Mouse (Mus musculus) liver (tissue): Measurements from ENCODE around the gene Bahcc1.

Source experiments
- DNase-seq: peaks from one replicate; pipeline ENCODE4 v3.0.0-alpha.2; 2020; ENCODE audit warnings: mixed read lengths

Gene Bahcc1

GRCm38 (mm10) chr11:120243531-120243820 is 10.7 kb downstream of the Bahcc1 start:
- DNase-seq = no peak

DNA sequence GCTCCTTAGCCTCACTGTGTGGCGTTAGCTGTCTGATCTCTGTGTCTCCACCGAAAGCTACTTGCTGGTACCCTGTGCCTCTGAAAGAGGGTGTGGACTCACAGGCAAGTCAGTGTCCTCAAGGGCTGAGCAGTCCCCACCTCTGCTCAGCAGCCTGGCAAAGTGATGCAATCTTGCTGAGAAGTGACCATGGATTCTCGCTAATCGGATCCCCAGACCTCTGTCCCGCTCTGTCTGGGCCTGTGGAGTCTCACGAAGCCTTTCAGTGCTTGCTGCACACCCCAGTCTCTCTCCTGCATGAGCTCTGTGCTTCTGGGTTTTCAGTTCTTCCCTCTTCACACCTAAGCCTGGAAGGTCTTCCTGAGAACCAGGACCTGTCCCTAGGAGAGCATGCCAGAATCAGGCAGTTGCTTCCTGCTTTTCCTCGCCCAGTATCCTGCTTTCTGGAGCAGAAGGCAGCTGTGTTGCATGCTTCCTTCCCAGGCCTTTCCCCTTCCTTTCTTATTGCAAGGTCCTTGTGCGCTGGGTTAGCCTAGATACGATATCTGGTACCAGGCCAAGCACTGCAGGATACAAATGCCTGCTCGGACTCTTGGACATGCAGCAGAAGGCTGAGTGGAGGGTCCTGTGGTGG is 15.5 kb downstream of the Bahcc1 start:
- no peak for DNase-seq

GRCm38 (mm10) chr11:120248899-120249298 is 16.2 kb downstream of the Bahcc1 start:
- DNase-seq = no peak

DNA sequence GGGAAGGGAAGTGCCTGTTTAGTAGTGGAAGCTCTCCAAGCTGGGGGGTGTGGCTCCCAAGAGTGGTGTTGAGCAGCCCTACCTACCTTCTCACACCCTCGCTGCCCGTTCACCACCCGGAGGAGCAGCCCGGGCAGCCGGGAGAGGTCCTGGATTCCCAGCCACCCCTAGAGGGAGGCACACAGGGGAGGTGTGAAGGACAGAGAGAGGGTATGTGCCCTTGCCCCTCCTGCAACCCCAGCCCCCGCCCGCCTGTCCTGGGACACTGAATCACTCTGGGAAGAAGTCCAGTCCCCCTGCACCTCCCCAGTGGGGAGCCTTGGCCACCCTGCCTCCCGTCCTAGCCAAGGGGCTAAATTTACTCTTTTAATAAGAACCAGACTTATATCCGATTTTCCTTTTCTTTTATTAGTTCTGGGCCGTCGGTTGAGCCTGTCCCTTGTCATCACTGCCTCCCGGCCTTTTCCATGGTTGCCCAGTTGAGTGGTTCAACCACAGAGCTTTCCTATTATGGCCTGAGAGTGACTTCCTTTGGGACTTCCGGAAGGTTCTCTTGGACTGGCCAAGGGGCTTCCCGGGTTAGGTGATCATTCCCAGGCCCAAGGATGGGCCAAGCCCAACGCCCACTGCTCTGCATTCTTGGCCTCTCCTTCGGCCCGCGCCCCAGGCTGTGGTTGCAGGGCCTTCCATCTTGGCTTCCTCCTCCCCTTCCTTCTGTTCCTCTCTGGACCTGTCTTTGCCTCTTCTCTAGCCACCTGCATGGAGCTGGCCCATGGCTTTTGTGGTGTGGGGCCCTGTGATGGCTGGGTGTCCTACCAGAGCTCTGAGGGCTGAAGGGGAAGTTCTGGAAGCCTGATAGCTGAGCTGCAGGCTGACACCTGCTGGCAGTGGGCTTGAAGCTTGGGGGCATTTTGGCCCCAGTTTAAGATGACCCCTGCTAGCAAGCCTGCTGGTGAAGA is 18.5 kb downstream of the Bahcc1 start:
- no peak for DNase-seq

GRCm38 (mm10) chr11:120251950-120252308 is 19.2 kb downstream of the Bahcc1 start:
- DNase-seq = no peak

DNA sequence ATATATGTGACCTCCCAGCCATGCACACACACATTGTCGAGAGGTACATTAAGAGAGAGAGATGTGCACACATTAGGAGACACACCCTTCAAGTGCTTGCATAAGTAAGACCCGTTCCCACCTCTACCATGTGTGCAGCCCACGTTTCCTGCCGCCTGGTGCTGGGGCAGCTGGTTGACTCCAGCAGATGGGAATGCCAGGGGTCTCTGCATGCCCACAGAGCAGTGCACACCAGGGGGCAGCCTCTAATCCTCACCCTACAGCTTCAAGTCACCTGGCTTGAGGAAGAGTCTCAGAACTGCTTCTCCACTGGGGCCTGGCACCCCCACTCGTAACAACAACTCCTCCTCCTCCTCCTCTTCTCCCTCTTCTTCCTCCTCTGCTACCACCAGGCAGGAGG is 19.7 kb downstream of the Bahcc1 start:
- DNase-seq = no peak

DNA sequence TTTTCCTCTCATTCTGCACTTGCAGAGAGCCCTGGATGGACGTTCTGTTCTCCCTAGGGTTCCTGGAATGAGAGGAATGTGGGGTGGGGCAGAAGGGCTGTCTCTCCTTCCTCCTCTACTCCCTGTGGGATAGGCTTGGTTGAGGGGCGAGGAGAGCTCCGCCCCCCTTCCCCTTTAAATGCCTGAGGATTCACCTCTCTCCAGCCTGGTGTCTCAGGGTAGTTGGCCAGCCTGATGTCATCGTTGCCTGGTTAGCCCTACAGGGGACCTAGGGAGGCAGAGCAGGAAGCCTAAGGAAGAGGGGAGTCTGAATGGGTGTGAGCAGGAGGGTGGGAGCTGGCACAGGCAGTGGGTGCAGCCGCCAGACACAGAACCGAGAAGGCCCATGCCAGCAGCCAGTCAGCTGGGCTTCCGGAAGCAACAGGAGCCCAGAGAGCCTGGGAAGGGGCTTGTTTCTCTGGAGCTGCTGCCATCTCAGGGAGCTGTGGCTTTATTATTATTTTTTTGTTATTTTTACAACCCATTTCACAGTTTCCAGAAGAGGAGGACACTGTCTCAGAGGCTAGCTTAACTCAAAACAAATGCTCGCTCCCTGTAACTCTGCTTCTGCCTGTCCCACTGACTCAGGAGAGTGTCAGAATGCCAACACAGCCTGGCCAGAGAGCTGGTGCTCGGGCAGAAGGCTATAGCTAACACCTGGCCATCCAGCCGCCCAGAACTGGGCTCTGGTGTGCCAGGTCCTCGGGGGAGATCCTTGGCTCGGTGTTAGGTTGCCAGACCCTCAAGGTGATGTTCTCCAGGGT is 20.3 kb downstream of the Bahcc1 start:
- DNase-seq = no peak

DNA sequence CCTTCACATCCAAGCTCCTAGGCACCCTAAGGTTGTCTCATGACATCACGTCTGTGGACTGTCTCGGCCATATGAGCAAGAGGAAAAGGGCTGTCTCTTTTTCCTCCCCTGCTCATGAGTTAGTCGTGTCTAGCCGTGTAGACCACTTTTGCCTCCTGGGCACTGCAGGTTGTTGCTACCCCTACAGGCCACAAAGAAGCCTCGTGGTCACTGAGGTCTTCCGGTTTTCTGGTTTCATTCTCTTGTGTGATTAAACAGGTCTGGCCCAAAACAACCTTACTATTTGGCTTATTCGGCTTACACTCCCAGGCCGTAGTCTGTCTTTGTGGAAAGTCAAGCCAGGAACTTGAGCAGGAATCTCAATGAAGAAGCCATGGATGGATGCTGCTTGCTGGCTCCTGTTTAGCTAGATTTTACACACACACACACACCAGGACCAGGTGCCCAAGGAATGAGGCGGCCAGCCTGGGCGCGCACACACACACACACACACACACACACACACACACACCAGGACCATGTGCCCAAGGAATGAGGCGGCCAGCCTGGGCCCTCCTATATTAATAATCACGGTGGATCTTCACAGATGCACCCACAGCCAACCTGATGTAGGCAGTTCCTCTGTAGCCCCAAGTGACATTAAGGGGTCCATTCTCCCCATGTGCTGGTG is 21.0 kb downstream of the Bahcc1 start:
- no peak for DNase-seq

DNA sequence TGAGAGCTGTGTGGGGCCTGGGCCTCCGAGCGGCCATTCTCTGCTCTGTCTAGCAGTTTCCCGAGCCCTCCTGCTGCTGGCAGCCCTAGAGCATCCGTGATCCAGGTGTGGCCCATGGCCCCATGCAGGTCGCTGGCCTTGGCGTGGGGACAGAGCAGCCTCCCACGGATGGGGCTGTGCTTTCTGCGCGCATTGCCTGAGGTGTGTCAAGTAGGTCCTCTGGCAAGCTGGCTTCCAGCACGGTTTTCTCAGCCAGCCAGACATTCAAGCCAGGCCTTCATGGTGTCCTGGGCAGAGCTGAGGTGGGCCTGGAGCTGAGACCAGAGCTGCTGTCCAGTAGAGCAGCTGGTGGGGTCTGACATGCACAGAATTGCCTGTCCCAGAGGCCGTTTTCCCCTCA is 21.7 kb downstream of the Bahcc1 start:
- no peak for DNase-seq

GRCm38 (mm10) chr11:120255038-120255437 is 22.3 kb downstream of the Bahcc1 start:
- no peak for DNase-seq

DNA sequence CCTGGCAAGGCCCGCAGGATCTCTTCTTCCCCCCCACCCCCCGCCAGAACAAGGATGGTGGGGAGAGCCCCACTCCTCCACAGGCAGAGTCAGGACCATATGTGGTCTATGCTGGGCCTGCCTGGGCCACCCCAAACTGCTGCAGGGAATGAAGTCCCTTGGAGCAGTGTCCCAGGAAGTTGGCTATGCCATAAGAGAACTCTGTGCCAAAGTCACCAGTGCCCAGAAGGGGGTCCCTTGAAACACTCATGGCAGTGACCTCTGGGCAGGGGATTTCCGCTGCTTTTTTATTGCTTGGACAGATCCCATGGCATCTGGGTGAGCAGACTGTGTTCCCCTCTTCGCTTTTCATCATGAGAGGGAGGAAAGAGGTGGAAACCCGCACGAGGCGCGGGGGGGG is 22.8 kb downstream of the Bahcc1 start:
- no peak for DNase-seq

- DNase-seq = no peak
Measured at GRCm38 (mm10) chr11:120256108-120256507, 23.4 kb downstream of the Bahcc1 start.

- DNase-seq = no peak
Measured at GRCm38 (mm10) chr11:120256543-120256942, 23.8 kb downstream of the Bahcc1 start.

DNA sequence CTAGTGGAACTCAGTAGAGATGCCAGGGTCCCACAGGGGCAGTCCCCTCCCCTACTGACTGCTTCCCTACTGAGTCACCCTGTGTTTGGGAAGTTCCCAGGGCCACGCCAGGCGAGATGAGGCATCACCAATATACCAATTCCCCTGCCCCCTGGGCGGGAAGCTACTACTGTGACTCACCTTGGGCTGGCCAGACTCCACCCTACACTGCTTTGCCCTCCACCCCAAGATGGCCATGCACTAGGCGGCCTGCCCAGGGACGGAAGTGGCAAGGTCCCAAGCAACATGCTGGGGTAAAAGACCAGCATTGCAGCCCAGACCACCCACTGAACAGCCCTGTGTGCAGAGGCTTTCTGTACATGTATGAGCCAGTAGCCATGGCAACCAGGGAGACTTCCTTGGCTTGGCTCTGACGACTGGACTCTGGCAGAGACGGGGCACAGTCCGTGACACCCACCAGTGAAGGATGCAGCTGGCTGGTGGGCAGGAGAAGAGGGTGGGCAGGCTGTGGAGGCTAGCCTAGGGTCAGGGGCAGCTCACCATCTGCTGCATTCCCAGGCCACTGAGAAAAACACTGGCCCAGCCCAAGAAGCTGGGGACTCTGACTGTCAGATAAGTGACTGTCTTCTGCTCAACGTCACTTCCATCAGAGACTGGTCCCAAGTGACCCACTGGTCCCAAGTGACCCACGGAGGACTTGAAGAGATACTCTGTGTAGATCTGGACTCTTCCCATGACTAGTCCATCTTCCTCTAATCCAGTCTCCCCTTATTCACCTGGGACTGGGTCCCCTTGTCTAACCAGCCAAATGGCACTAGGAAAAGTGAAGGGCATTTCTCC is 24.5 kb downstream of the Bahcc1 start:
- DNase-seq = no peak

DNA sequence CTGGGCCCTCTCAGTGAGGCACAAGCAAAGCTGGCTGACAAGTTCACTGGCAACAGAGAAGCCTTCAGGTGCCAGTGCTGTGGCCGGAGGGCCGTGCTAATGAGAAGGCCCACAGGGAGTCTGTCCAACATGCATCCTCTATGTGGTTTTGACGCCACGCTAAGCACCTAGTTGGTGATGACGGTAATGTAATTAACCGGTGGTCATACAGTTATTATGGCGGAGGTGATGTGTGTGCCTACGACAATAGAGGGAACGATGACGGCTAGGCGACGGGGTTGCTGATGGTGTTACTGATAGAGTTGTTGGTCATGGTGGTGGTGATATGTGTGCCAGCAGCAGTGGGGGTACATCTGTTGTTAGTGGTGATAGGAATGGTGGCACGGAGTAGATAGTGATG is 25.2 kb downstream of the Bahcc1 start:
- DNase-seq = no peak

- no peak for DNase-seq
Measured at GRCm38 (mm10) chr11:120258896-120259689, 26.3 kb downstream of the Bahcc1 start.

- no peak for DNase-seq
Measured at GRCm38 (mm10) chr11:120259792-120260768, 27.3 kb downstream of the Bahcc1 start.

GRCm38 (mm10) chr11:120260769-120261150 is 28.0 kb downstream of the Bahcc1 start:
- DNase-seq = no peak

- DNase-seq = peak; percentile 52
Measured at GRCm38 (mm10) chr11:120261416-120262355, 28.9 kb downstream of the Bahcc1 start.
